Mouse (Mus musculus): Measurements from ENCODE around the gene Slx1b. TPM values are rescaled to one million over a fixed set of nuclear protein-coding genes. Genes with fewer than 3 reads are reported as not detected.

The Slx1b gene
- polyA plus RNA-seq (2014; fragmentation: Illumina TruSeq; extraction: RNeasy Lipid Tissue Mini Kit (QIAGEN cat#74804); ENCODE audit: insufficient read depth, low read depth, low replicate concordance): 7.2 TPM

DNA sequence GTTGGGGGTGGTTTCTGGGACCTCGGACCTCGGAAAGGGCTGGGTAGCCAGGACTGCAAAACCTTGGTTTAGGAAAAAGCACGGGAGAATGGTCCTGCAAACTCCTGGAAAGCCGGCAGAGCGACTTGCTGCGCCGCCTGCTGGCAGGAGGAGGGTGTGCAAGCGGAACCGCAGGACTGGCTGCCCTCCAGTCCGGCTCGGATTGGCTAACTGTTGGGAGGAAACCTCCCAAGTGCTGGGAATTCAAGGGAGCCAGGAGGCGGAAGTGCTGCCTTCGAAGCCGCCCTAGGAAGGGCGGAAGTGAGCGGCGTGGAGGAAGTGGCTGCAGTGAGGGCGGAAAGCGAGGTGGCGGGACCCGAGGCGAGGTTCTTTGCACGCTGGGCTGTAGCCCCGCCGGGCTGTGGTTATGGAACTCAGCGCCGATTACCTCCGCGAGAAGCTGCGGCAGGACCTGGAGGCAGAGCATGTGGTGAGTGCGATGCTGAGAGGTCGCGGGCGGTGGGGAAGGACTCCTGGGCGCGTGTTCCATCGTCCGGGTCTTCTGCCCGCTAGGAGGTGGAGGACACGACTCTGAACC, at the start of gene Slx1b:
Gene Slx1b, minus strand, starts transcription at position 154 of the 577 bp plus-strand sequence.

DNA sequence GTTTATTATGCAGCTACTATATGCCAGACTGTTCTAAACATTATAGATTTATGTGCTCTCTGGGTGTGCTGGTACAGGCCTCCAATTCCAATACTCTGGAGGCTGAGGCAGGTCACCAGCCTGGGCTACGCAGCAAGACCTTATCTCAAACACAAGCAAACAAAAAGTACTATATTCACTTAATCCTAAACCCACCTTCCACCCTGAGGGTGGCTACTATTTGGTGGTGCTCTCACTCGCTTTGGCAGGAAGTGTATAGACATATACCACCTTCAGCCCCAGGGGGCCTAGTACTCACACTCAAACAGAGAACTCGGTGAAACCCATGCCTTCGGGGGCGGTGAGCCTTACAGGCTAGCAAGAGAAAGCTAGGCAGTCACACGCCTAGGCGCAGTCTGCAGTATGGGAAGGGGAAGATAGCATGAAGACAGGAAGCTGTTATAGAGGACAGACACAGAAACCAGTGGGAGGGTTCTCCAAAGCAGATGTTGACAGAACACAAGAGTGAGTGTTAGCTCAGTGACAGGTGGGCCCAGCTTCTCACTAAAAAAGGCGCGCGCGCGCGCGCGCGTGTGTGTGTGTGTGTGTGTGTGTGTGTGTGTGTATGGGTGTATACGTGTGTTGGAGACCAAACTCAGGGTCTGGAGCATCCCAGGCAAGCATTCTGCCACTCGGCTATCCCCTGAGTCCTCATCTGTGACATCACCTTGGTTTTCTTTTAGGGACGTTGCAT, 12.0 kb upstream of the Slx1b start, which contains the start of gene Coro1a:
Gene Coro1a, minus strand, starts transcription at position 346 of the 733 bp plus-strand sequence.

DNA sequence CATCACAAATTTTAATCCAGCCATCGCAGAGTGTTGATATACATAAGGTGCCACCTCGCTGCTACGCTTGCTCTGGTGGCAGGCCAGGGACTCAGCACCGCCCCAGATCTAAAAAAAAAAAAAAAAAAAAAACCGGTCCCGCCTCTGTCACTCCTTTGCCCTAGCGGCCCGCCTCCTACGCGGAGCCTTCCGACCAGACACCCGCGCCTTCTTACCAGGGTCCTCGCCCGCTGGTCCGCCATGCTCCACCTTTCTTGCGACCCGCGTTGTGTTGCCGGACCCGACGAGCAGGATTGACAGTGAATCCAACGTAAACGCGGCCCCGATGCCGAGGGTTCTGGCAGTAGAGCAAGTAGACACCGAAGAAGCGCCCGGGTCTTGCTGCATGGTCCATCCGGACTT, 373 bp downstream of the Slx1b start, which contains the start of gene Bola2:
Gene Bola2, plus strand, starts transcription at position 192 of the 402 bp plus-strand sequence.

DNA sequence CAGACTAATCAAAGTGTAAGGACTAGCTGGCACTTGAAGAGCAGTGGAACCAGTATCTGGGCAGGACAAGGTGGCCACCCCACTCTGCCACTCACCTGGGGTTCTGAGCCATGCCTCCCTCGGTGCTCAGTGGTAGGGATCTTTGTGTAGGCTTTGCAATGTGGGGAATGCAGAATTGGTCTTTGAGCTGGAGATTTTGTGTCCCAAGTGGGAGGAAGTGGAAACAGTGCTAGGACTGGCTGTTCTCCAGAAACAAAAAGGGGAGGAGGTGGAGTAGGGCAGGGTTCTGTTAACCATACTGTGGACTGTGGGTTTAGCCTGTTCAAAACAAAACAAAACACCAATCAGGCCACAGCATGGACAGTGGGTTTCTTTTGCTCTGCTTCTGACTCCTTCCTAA, 19.4 kb downstream of the Slx1b start, which contains the start of gene Sult1a1:
Gene Sult1a1, minus strand, starts transcription at position 226 of the 400 bp plus-strand sequence.

DNA sequence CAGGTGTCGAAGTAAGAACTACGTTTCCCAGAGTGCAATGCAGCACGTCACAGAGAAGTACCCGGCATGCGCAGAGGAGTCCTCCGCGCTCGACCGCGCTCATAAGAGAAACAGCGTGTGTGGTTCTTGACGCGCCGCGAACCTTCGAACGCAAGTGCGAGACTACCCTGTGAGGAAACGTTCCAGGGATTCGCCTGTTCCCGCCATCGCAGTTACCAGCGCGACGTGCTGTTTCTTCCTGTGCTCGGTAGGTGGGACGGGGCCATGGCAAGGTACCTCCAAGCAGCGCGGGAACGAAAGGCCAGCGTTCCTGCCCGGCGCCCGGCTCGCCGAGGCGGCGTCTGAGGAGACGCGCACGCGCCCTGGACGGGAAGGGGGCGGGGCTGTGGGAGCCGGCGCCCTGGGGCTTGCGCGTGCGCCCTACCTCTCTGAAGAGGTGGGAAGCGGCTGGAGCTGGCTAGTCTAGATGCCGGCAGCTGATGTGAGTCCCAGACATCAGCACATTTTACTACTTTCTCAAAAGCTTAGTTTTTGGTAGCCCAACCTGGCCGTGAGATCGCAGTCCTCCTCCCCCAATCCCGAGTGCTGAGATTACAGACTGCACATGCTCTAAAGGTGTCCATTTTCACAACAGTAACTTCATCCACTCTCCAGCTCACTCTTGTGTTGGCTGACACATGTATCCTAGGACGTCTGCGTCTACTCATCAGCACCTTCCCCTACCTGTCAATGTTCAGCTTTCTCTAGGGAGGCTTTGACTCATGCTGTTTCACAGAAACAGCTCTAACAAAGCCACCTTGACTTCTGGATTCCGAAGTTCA, 46.1 kb downstream of the Slx1b start, which contains the start of gene Sgf29:
Gene Sgf29, plus strand, starts transcription at position 79 of the 821 bp plus-strand sequence.

Other genes starting within 250 kb of the Slx1b start
- 1.8 TPM for gene Atp2a1, start 232.7 kb downstream of the Slx1b start, polyA plus RNA-seq (2014; fragmentation: Illumina TruSeq; extraction: RNeasy Lipid Tissue Mini Kit (QIAGEN cat#74804); ENCODE audit: insufficient read depth, low read depth, low replicate concordance)
- gene Sh2b1, start 220.4 kb downstream of the Slx1b start, polyA plus RNA-seq (2014; fragmentation: Illumina TruSeq; extraction: RNeasy Lipid Tissue Mini Kit (QIAGEN cat#74804); ENCODE audit: insufficient read depth, low read depth, low replicate concordance): 17.9 TPM
- 43.5 TPM for gene Tufm, start 208.4 kb downstream of the Slx1b start, polyA plus RNA-seq (2014; fragmentation: Illumina TruSeq; extraction: RNeasy Lipid Tissue Mini Kit (QIAGEN cat#74804); ENCODE audit: insufficient read depth, low read depth, low replicate concordance)
- gene Atxn2l, start 192.3 kb downstream of the Slx1b start, polyA plus RNA-seq (2014; fragmentation: Illumina TruSeq; extraction: RNeasy Lipid Tissue Mini Kit (QIAGEN cat#74804); ENCODE audit: insufficient read depth, low read depth, low replicate concordance): 21.0 TPM
- gene Eif3c, start 129.4 kb downstream of the Slx1b start, polyA plus RNA-seq (2014; fragmentation: Illumina TruSeq; extraction: RNeasy Lipid Tissue Mini Kit (QIAGEN cat#74804); ENCODE audit: insufficient read depth, low read depth, low replicate concordance): 62.9 TPM
- 8.5 TPM for gene Apobr, start 110.8 kb downstream of the Slx1b start, polyA plus RNA-seq (2014; fragmentation: Illumina TruSeq; extraction: RNeasy Lipid Tissue Mini Kit (QIAGEN cat#74804); ENCODE audit: insufficient read depth, low read depth, low replicate concordance)
- gene Cln3, start 110.0 kb downstream of the Slx1b start, polyA plus RNA-seq (2014; fragmentation: Illumina TruSeq; extraction: RNeasy Lipid Tissue Mini Kit (QIAGEN cat#74804); ENCODE audit: insufficient read depth, low read depth, low replicate concordance): 29.4 TPM
- gene Il27, start 100.8 kb downstream of the Slx1b start, polyA plus RNA-seq (2014; fragmentation: Illumina TruSeq; extraction: RNeasy Lipid Tissue Mini Kit (QIAGEN cat#74804); ENCODE audit: insufficient read depth, low read depth, low replicate concordance): 0.32 TPM
- 293 TPM for gene Nupr1, start 64.9 kb downstream of the Slx1b start, polyA plus RNA-seq (2014; fragmentation: Illumina TruSeq; extraction: RNeasy Lipid Tissue Mini Kit (QIAGEN cat#74804); ENCODE audit: insufficient read depth, low read depth, low replicate concordance)
- 42.0 TPM for gene Sgf29, start 46.5 kb downstream of the Slx1b start, polyA plus RNA-seq (2014; fragmentation: Illumina TruSeq; extraction: RNeasy Lipid Tissue Mini Kit (QIAGEN cat#74804); ENCODE audit: insufficient read depth, low read depth, low replicate concordance)
- gene Sult1a1, start 19.4 kb downstream of the Slx1b start, polyA plus RNA-seq (2014; fragmentation: Illumina TruSeq; extraction: RNeasy Lipid Tissue Mini Kit (QIAGEN cat#74804); ENCODE audit: insufficient read depth, low read depth, low replicate concordance): 90.2 TPM
- gene Bola2, start 383 bp downstream of the Slx1b start, polyA plus RNA-seq (2014; fragmentation: Illumina TruSeq; extraction: RNeasy Lipid Tissue Mini Kit (QIAGEN cat#74804); ENCODE audit: insufficient read depth, low read depth, low replicate concordance): 50.0 TPM
- 175 TPM for gene Coro1a, start 12.0 kb upstream of the Slx1b start, polyA plus RNA-seq (2014; fragmentation: Illumina TruSeq; extraction: RNeasy Lipid Tissue Mini Kit (QIAGEN cat#74804); ENCODE audit: insufficient read depth, low read depth, low replicate concordance)
- gene Mapk3, start 63.8 kb upstream of the Slx1b start, polyA plus RNA-seq (2014; fragmentation: Illumina TruSeq; extraction: RNeasy Lipid Tissue Mini Kit (QIAGEN cat#74804); ENCODE audit: insufficient read depth, low read depth, low replicate concordance): 260 TPM
- 7.1 TPM for gene Gdpd3, start 70.5 kb upstream of the Slx1b start, polyA plus RNA-seq (2014; fragmentation: Illumina TruSeq; extraction: RNeasy Lipid Tissue Mini Kit (QIAGEN cat#74804); ENCODE audit: insufficient read depth, low read depth, low replicate concordance)
- 159 TPM for gene Ypel3, start 81.2 kb upstream of the Slx1b start, polyA plus RNA-seq (2014; fragmentation: Illumina TruSeq; extraction: RNeasy Lipid Tissue Mini Kit (QIAGEN cat#74804); ENCODE audit: insufficient read depth, low read depth, low replicate concordance)
- 1.3 TPM for gene Tbx6, start 85.7 kb upstream of the Slx1b start, polyA plus RNA-seq (2014; fragmentation: Illumina TruSeq; extraction: RNeasy Lipid Tissue Mini Kit (QIAGEN cat#74804); ENCODE audit: insufficient read depth, low read depth, low replicate concordance)
- gene Ppp4c, start 96.7 kb upstream of the Slx1b start, polyA plus RNA-seq (2014; fragmentation: Illumina TruSeq; extraction: RNeasy Lipid Tissue Mini Kit (QIAGEN cat#74804); ENCODE audit: insufficient read depth, low read depth, low replicate concordance): 98.9 TPM
- gene Fam57b, start 101.9 kb upstream of the Slx1b start, polyA plus RNA-seq (2014; fragmentation: Illumina TruSeq; extraction: RNeasy Lipid Tissue Mini Kit (QIAGEN cat#74804); ENCODE audit: insufficient read depth, low read depth, low replicate concordance): 1.8 TPM
- not detected for gene 4930451I11Rik, start 135.9 kb upstream of the Slx1b start, polyA plus RNA-seq (2014; fragmentation: Illumina TruSeq; extraction: RNeasy Lipid Tissue Mini Kit (QIAGEN cat#74804); ENCODE audit: insufficient read depth, low read depth, low replicate concordance)
- 0.11 TPM for gene Doc2a, start 151.6 kb upstream of the Slx1b start, polyA plus RNA-seq (2014; fragmentation: Illumina TruSeq; extraction: RNeasy Lipid Tissue Mini Kit (QIAGEN cat#74804); ENCODE audit: insufficient read depth, low read depth, low replicate concordance)
- 7.5 TPM for gene Hirip3, start 166.2 kb upstream of the Slx1b start, polyA plus RNA-seq (2014; fragmentation: Illumina TruSeq; extraction: RNeasy Lipid Tissue Mini Kit (QIAGEN cat#74804); ENCODE audit: insufficient read depth, low read depth, low replicate concordance)
- 48.2 TPM for gene Ino80e, start 166.6 kb upstream of the Slx1b start, polyA plus RNA-seq (2014; fragmentation: Illumina TruSeq; extraction: RNeasy Lipid Tissue Mini Kit (QIAGEN cat#74804); ENCODE audit: insufficient read depth, low read depth, low replicate concordance)
- gene Taok2, start 188.9 kb upstream of the Slx1b start, polyA plus RNA-seq (2014; fragmentation: Illumina TruSeq; extraction: RNeasy Lipid Tissue Mini Kit (QIAGEN cat#74804); ENCODE audit: insufficient read depth, low read depth, low replicate concordance): 60.3 TPM
- gene Tmem219, start 227.1 kb upstream of the Slx1b start, polyA plus RNA-seq (2014; fragmentation: Illumina TruSeq; extraction: RNeasy Lipid Tissue Mini Kit (QIAGEN cat#74804); ENCODE audit: insufficient read depth, low read depth, low replicate concordance): 57.2 TPM
- gene Kctd13, start 233.1 kb upstream of the Slx1b start, polyA plus RNA-seq (2014; fragmentation: Illumina TruSeq; extraction: RNeasy Lipid Tissue Mini Kit (QIAGEN cat#74804); ENCODE audit: insufficient read depth, low read depth, low replicate concordance): 6.6 TPM